Mouse (Mus musculus) embryonic fibroblast, embryonic 13.5 days (primary cell): ENCODE measurements around the gene Tnrc6a. TPM values are rescaled to one million over a fixed set of nuclear protein-coding genes. Genes with fewer than 3 reads are reported as not detected.

Experiments used
- H3K27ac ChIP-seq: 2 replicates; pipeline ENCODE4 v1.5.1; 2012; ENCODE audit warnings: low read length, control low read depth, inconsistent platforms; ENCODE audit not compliant: insufficient read depth
- H3K4me1 ChIP-seq: 2 replicates; pipeline ENCODE4 v1.6.1; 2011; ENCODE audit warnings: low read length; ENCODE audit not compliant: control insufficient read depth, insufficient read depth
- H3K4me3 ChIP-seq: 2 replicates; pipeline ENCODE4 v1.5.1; 2011; ENCODE audit warnings: mild to moderate bottlenecking, control low read depth, low read length; ENCODE audit not compliant: insufficient read depth
- CTCF ChIP-seq: IDR thresholded peaks from 2 replicates; pipeline ENCODE4 v1.5.1; 2011; ENCODE audit warnings: mild to moderate bottlenecking, control low read depth, low read length, moderate library complexity, borderline replicate concordance; ENCODE audit not compliant: insufficient read depth
- POLR2A ChIP-seq: IDR thresholded peaks from 2 replicates; pipeline ENCODE4 v1.6.1; 2011; ENCODE audit warnings: low read depth, mild to moderate bottlenecking, control low read depth, low read length, moderate library complexity
- polyA plus RNA-seq: library from polyadenylated mRNA; stranded (reverse); fragments of >200 nt; gene quantifications from 2 replicates; pipeline ENCODE4 v1.2.4, GENCODE M21; 2011; ENCODE audit warnings: low read depth; ENCODE audit not compliant: missing spikeins, insufficient read length

Gene Tnrc6a
- polyA plus RNA-seq, 1 experiment, result 77.1 TPM

- no peak overlapping the region for H3K4me3 ChIP-seq
- TF ChIP-seq CTCF, result no peak
- no peak for TF ChIP-seq POLR2A
- no peak overlapping the region for H3K27ac ChIP-seq
- H3K4me1 ChIP-seq, result no peaks in the 10 kb centered on the region
Observed at GRCm38 (mm10) chr7:123244833-123245232, 121.1 kb downstream of the Tnrc6a start.

Other genes starting within 250 kb of the Tnrc6a start
- 47.9 and 69.6 TPM in 2 replicates for gene Rbbp6, start 158.2 kb upstream of the Tnrc6a start, polyA plus RNA-seq
- gene Slc5a11, start 90.9 kb downstream of the Tnrc6a start, polyA plus RNA-seq, result not detected in 2 replicates
- gene Lcmt1, start 245.9 kb downstream of the Tnrc6a start, polyA plus RNA-seq, result 32.0 and 33.3 TPM in 2 replicates
- 23.0 and 30.7 TPM in 2 replicates for gene Arhgap17, start 246.0 kb downstream of the Tnrc6a start, polyA plus RNA-seq